Mouse (Mus musculus): ENCODE results near the gene Crtac1.

- TF ChIP-seq EP300 (IDR thresholded peaks at IDR 0.05; ENCODE audit: low read depth) (no peak), CTCF (IDR thresholded peaks at IDR 0.05; ENCODE audit: low read depth) (no peak)
These were observed 116.4 kb downstream of the Crtac1 start for GRCm38 (mm10) chr19:42315070-42315679.
